Mouse (Mus musculus): ENCODE results near the gene Klhl26. TPM values are rescaled to one million over a fixed set of nuclear protein-coding genes. Genes with fewer than 3 reads are reported as not detected.

Klhl26 gene
- polyA plus RNA-seq (2015; fragmentation: Nextera tagmentation; extraction: Ambion mirVana), result 8.6 and 8.7 TPM in 2 replicates

GRCm38 (mm10) chr8:70476333-70477268, at the start of gene Klhl26:
Gene Klhl26 (minus strand): TSS chr8:70476968.

GRCm38 (mm10) chr8:70510228-70510915, 33.6 kb upstream of the Klhl26 start, which contains the start of gene Uba52:
Gene Uba52 (minus strand): TSS chr8:70510801.

GRCm38 (mm10) chr8:70506328-70507026, 29.7 kb upstream of the Klhl26 start, which contains the start of gene Rex1bd:
Gene Rex1bd (minus strand): TSS chr8:70506752.

GRCm38 (mm10) chr8:70492664-70493640, 16.2 kb upstream of the Klhl26 start, which contains the start of gene Crlf1:
Gene Crlf1 (plus strand): TSS chr8:70493158.

GRCm38 (mm10) chr8:70486941-70487520, 10.3 kb upstream of the Klhl26 start, which contains the start of gene Tmem59l:
Gene Tmem59l (minus strand): TSS chr8:70487358.

GRCm38 (mm10) chr8:70439055-70439847, 37.5 kb downstream of the Klhl26 start, which contains the start of gene Crtc1:
Gene Crtc1 (minus strand): TSS chr8:70439579.

Other genes with a start within 250 kb of the Klhl26 start
- gene Sugp2, start 242.7 kb downstream of the Klhl26 start, polyA plus RNA-seq (2015; fragmentation: Nextera tagmentation; extraction: Ambion mirVana), result 16.0 and 16.7 TPM in 2 replicates
- 18.4 and 19.5 TPM in 2 replicates for gene Armc6, start 242.5 kb downstream of the Klhl26 start, polyA plus RNA-seq (2015; fragmentation: Nextera tagmentation; extraction: Ambion mirVana)
- gene Homer3, start 194.1 kb downstream of the Klhl26 start, polyA plus RNA-seq (2015; fragmentation: Nextera tagmentation; extraction: Ambion mirVana), result 10.6 and 15.7 TPM in 2 replicates
- 22.4 and 27.8 TPM in 2 replicates for gene Ddx49, start 174.5 kb downstream of the Klhl26 start, polyA plus RNA-seq (2015; fragmentation: Nextera tagmentation; extraction: Ambion mirVana)
- 216 and 248 TPM in 2 replicates for gene Cope, start 174.4 kb downstream of the Klhl26 start, polyA plus RNA-seq (2015; fragmentation: Nextera tagmentation; extraction: Ambion mirVana)
- gene Cers1, start 161.2 kb downstream of the Klhl26 start, polyA plus RNA-seq (2015; fragmentation: Nextera tagmentation; extraction: Ambion mirVana), result 18.4 and 21.9 TPM in 2 replicates
- 4.1 and 4.4 TPM in 2 replicates for gene Gdf1, start 147.2 kb downstream of the Klhl26 start, polyA plus RNA-seq (2015; fragmentation: Nextera tagmentation; extraction: Ambion mirVana)
- 7.2 and 8.6 TPM in 2 replicates for gene Upf1, start 123.7 kb downstream of the Klhl26 start, polyA plus RNA-seq (2015; fragmentation: Nextera tagmentation; extraction: Ambion mirVana)
- 0.58 and 5.8 TPM in 2 replicates for gene Comp, start 103.4 kb downstream of the Klhl26 start, polyA plus RNA-seq (2015; fragmentation: Nextera tagmentation; extraction: Ambion mirVana)
- gene Crtc1, start 37.4 kb downstream of the Klhl26 start, polyA plus RNA-seq (2015; fragmentation: Nextera tagmentation; extraction: Ambion mirVana), result 6.5 and 7.8 TPM in 2 replicates
- gene Tmem59l, start 10.4 kb upstream of the Klhl26 start, polyA plus RNA-seq (2015; fragmentation: Nextera tagmentation; extraction: Ambion mirVana), result 0.12 TPM in 1 of 2 replicates, not detected in the other
- 4.2 and 4.5 TPM in 2 replicates for gene Crlf1, start 16.2 kb upstream of the Klhl26 start, polyA plus RNA-seq (2015; fragmentation: Nextera tagmentation; extraction: Ambion mirVana)
- 123 and 148 TPM in 2 replicates for gene Rex1bd, start 29.8 kb upstream of the Klhl26 start, polyA plus RNA-seq (2015; fragmentation: Nextera tagmentation; extraction: Ambion mirVana)
- gene Uba52, start 33.8 kb upstream of the Klhl26 start, polyA plus RNA-seq (2015; fragmentation: Nextera tagmentation; extraction: Ambion mirVana), result 788 and 817 TPM in 2 replicates
- 144 and 162 TPM in 2 replicates for gene Fkbp8, start 50.8 kb upstream of the Klhl26 start, polyA plus RNA-seq (2015; fragmentation: Nextera tagmentation; extraction: Ambion mirVana)
- 64.4 and 69.8 TPM in 2 replicates for gene Kxd1, start 51.0 kb upstream of the Klhl26 start, polyA plus RNA-seq (2015; fragmentation: Nextera tagmentation; extraction: Ambion mirVana)
- 11.2 and 11.9 TPM in 2 replicates for gene Ell, start 62.5 kb upstream of the Klhl26 start, polyA plus RNA-seq (2015; fragmentation: Nextera tagmentation; extraction: Ambion mirVana)
- 31.7 and 32.2 TPM in 2 replicates for gene Isyna1, start 117.4 kb upstream of the Klhl26 start, polyA plus RNA-seq (2015; fragmentation: Nextera tagmentation; extraction: Ambion mirVana)
- gene Ssbp4, start 131.9 kb upstream of the Klhl26 start, polyA plus RNA-seq (2015; fragmentation: Nextera tagmentation; extraction: Ambion mirVana), result 44.3 and 52.8 TPM in 2 replicates
- gene Lrrc25, start 139.2 kb upstream of the Klhl26 start, polyA plus RNA-seq (2015; fragmentation: Nextera tagmentation; extraction: Ambion mirVana), result 2.7 and 3.7 TPM in 2 replicates
- 0.28 and 0.41 TPM in 2 replicates for gene Gdf15, start 155.5 kb upstream of the Klhl26 start, polyA plus RNA-seq (2015; fragmentation: Nextera tagmentation; extraction: Ambion mirVana)
- gene Pgpep1, start 183.4 kb upstream of the Klhl26 start, polyA plus RNA-seq (2015; fragmentation: Nextera tagmentation; extraction: Ambion mirVana), result 44.6 and 48.6 TPM in 2 replicates
- gene Lsm4, start 196.3 kb upstream of the Klhl26 start, polyA plus RNA-seq (2015; fragmentation: Nextera tagmentation; extraction: Ambion mirVana), result 120 and 144 TPM in 2 replicates
- gene Jund, start 222.0 kb upstream of the Klhl26 start, polyA plus RNA-seq (2015; fragmentation: Nextera tagmentation; extraction: Ambion mirVana), result 81.2 and 130 TPM in 2 replicates
- gene Iqcn, start 226.5 kb upstream of the Klhl26 start, polyA plus RNA-seq (2015; fragmentation: Nextera tagmentation; extraction: Ambion mirVana), result not detected in 2 replicates
- gene Gm3336, start 241.6 kb upstream of the Klhl26 start, polyA plus RNA-seq (2015; fragmentation: Nextera tagmentation; extraction: Ambion mirVana), result not detected in 2 replicates
- 0.60 and 0.78 TPM in 2 replicates for gene Pde4c, start 246.8 kb upstream of the Klhl26 start, polyA plus RNA-seq (2015; fragmentation: Nextera tagmentation; extraction: Ambion mirVana)